Mouse (Mus musculus) kidney, adult 2 months (tissue): ENCODE results near the gene Dab1.

Source experiments
- CTCF ChIP-seq: fragments of 200-500 bp; conservative IDR thresholded peaks from 2 replicates; pipeline ENCODE4 v1.5.1; 2011; ENCODE audit warnings: low read depth, mild to moderate bottlenecking, control low read depth, low read length, moderate library complexity, mixed read lengths; ENCODE audit not compliant: insufficient read depth, insufficient read length
- POLR2A ChIP-seq: fragments of 200-500 bp; IDR thresholded peaks from one replicate; pipeline ENCODE4 v1.6.1; 2011; ENCODE audit warnings: low read depth, low read length, control low read depth

DNA sequence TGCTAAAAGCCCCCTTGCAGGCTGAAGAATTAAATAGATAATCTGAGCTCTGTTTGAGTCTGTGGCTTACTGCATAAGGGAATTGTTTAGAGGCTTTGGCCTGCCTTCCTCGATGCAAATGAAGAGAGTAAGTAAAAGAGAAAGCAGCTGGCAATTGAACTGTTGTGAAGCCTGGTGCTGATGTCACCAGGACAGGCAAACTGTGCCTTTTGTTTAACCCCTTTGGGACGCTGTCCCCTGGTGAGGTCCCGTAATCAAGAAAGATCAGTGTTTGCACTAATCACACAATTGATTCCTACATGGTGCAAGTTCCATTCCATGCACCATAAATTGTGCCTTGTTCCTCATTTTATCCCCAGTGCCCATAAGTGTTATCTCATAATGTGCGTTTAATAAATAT is 80.6 kb downstream of the Dab1 start:
- TF ChIP-seq CTCF (no peak), POLR2A (no peak)
